Mouse (Mus musculus): ENCODE data around the gene Rasgef1a.

- TF ChIP-seq POLR2A (IDR thresholded peaks at IDR 0.05; ENCODE audit: borderline replicate concordance, low read depth, low read length) (no peak), CTCF (IDR thresholded peaks at IDR 0.05; ENCODE audit: low read depth, low read length) (peak; percentile 65)
Measured at GRCm38 (mm10) chr6:118064968-118065530, 53.8 kb downstream of the Rasgef1a start.

Data from bone marrow macrophage, adult 2 months (primary cell).